Mouse (Mus musculus) E14TG2a.4 (cell line): ENCODE measurements around the gene Tmem191c.

Experiments
- H3K27me3 ChIP-seq: 2 replicates; pipeline ENCODE4 v1.6.1; 2014; ENCODE audit warnings: low read length, control low read depth; ENCODE audit not compliant: insufficient read depth
- H3K36me3 ChIP-seq: 2 replicates; pipeline ENCODE4 v1.6.1; 2014; ENCODE audit warnings: low read length, control low read depth; ENCODE audit not compliant: insufficient read depth
- H3K4me1 ChIP-seq: replicated peaks from 2 replicates; pipeline ENCODE4 v1.6.1; 2014; ENCODE audit warnings: low read depth, low read length, control low read depth
- H3K4me3 ChIP-seq: replicated peaks from 2 replicates; pipeline ENCODE4 v1.5.1; 2014; ENCODE audit warnings: mild to moderate bottlenecking, low read length
- H3K9me3 ChIP-seq: 2 replicates; pipeline ENCODE4 v1.6.1; 2014; ENCODE audit warnings: low read length, control low read depth
- CTCF ChIP-seq: conservative IDR thresholded peaks from 2 replicates; pipeline ENCODE4 v1.5.1; 2014; ENCODE audit warnings: low read length
- NANOG ChIP-seq: IDR thresholded peaks from 2 replicates; pipeline ENCODE4 v1.6.1; 2014; ENCODE audit warnings: borderline replicate concordance, low read length, mixed read lengths
- POU5F1 ChIP-seq: IDR thresholded peaks from 2 replicates; pipeline ENCODE4 v1.6.1; 2014; ENCODE audit warnings: low read length, borderline replicate concordance

The Tmem191c gene

DNA sequence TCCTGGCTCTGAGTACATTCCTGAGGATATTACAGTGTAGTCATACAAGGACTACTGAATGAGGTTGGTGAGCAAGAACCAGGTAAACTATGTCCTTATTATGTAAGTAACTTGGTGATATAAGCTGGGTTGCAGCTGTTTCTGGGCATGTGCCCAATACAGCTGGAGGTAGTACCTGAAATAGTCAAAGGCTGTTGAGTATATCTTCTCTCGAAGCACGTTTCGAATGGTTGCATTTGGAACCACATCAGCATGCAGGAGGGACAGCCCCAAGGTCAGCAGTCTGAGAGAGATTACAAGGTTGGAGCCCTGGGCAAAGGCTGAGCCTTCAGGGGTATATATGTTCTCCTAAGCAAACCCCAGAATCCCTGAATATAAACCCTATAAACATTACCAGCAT is 24.9 kb downstream of the Tmem191c start:
- H3K4me1 ChIP-seq = 0 out of 2 replicates have a peak, but pooled peaks cover 5% of the 10 kb centered on the region
- no peak overlapping the region for H3K4me3 ChIP-seq
- no peaks in the 10 kb centered on the region for H3K27me3 ChIP-seq
- H3K9me3 ChIP-seq = no peaks in the 10 kb centered on the region
- peaks cover 83% of the 10 kb centered on the region for H3K36me3 ChIP-seq
- TF ChIP-seq NANOG (no peak), POU5F1 (no peak), CTCF (no peak)

DNA sequence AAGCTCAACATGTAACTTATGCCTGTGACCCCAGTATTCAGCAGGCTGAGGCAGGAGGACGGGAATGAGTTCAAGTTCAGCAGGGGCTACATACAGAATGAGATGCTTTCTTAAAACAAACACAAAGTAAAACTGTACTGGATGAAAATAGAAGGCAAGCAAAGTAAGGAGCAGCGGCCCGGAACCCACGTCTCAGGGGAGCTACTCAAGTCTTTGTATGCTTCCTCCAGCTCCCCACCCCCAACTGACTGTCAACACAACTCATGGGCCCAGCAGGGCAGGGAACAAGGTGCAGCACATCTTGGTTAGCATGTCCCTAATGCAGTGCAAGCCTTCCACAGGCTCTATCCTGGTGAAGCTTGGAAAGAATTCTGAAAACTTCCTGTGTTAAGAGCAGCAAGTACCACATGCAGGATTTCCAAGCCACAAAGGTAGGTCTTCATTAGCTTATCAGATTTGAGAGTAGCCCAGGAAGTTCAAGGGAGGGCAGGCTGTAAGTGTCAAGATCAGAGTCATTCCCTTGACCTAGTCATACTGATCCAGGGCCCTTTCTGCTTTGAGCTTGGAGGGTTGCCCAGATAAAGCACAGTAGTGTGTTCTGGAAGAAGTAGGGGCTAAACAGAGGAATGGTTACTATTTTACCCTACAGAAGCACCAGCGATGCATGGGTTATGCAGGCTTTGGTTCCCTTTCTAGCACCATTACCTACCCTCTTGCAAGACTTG is 27.8 kb downstream of the Tmem191c start:
- H3K27me3 ChIP-seq = no peaks in the 10 kb centered on the region
- peaks cover 81% of the 10 kb centered on the region for H3K36me3 ChIP-seq
- no peak overlapping the region for H3K4me3 ChIP-seq
- 0 out of 2 replicates have a peak, but pooled peaks cover 5% of the 10 kb centered on the region for H3K4me1 ChIP-seq
- H3K9me3 ChIP-seq = no peaks in the 10 kb centered on the region
- TF ChIP-seq POU5F1 = no peak
- no peak for TF ChIP-seq CTCF
- TF ChIP-seq NANOG = no peak

DNA sequence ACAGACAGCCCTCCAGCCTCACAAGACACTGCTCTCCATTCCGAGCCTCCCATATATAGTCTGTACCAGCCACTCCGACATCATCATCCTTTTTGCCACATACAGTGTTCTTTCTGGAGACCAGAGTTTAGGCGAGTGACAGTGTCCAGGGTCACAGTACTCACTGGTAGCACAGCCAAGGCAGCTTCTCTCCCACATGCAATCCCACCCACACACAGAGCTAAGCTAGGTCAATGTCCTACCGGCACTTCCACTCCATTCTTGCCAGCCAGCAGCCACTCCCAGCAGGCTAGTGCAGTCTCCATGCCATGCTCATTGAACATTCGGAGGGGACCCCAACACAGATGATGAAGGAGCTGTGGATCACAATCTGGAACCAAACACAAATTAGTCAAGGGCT is 31.6 kb downstream of the Tmem191c start:
- H3K4me3 ChIP-seq = no peak overlapping the region
- no peak for TF ChIP-seq NANOG
- TF ChIP-seq POU5F1 = no peak
- no peak for TF ChIP-seq CTCF
- peaks cover 75% of the 10 kb centered on the region for H3K36me3 ChIP-seq
- 0 out of 2 replicates have a peak, but pooled peaks cover 5% of the 10 kb centered on the region for H3K4me1 ChIP-seq
- no peaks in the 10 kb centered on the region for H3K9me3 ChIP-seq
- no peaks in the 10 kb centered on the region for H3K27me3 ChIP-seq

DNA sequence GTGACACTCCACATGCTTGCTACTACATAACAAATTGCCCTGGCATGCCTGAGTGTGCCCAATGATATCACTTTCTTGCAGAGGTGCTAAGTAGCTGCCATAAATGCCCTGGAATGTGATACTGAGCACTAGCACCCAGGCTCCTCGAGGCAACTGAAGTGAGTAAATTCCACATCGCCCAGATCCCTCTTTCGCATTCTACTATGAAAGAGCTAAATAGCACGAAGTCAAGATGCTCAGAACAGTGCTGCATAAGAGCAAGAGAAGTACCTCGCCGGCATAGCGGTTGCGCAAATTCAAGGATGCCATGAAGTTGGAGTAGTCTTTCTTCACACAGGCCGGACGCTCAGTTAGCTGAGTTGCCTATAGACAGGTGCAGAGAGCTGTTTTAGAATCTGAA is 33.2 kb downstream of the Tmem191c start:
- Histone ChIP-seq H3K4me3 (no peak overlapping the region), H3K27me3 (no peaks in the 10 kb centered on the region), H3K9me3 (no peaks in the 10 kb centered on the region), H3K36me3 (peaks cover 74% of the 10 kb centered on the region), H3K4me1 (no peaks in the 10 kb centered on the region)
- TF ChIP-seq CTCF (no peak), NANOG (no peak), POU5F1 (no peak)

DNA sequence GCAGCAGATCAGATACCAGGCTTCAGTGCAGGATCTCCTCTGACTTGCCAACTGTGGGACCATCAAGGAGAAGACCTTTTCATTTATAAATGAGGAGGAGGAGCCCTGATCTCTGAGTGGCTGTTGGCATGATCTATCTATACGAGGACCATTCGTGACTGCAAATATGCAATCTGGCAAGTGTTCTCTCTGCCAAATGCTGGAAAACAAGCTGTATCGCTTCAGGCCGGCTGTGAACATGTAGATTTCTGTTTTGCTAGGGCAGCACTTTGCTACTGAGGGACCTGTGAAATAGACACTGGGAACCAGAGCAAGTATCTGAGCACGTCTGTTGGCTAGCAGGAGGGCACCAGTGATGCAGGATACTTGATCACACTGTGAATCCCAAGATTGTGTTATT is 36.7 kb downstream of the Tmem191c start:
- TF ChIP-seq POU5F1 = no peak
- Histone ChIP-seq H3K9me3 (no peaks in the 10 kb centered on the region), H3K36me3 (peaks cover 85% of the 10 kb centered on the region), H3K4me3 (no peak overlapping the region), H3K27me3 (no peaks in the 10 kb centered on the region), H3K4me1 (no peaks in the 10 kb centered on the region)

DNA sequence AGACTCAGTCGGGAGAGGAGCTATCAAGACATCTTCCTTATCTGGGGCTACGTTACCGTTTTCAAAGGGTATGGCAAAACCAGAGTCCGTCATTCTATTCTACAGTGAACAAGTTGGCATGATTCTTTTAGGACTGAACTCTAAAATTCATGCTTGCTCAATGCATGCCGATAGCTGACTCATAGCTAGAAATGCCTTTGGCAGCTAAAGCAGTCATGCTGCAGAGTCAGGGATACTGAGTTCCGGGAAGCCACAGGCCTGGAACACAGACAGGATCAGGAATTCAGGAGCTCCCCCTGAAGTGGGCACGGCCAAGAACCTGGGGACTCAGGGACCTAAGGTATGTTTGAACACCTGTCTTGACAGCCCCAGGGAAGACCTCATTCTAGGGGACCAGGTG is 40.7 kb downstream of the Tmem191c start:
- H3K4me1 ChIP-seq = no peaks in the 10 kb centered on the region
- peaks cover 61% of the 10 kb centered on the region for H3K36me3 ChIP-seq
- TF ChIP-seq CTCF (no peak), POU5F1 (no peak), NANOG (no peak)
- H3K9me3 ChIP-seq = no peaks in the 10 kb centered on the region
- H3K27me3 ChIP-seq = no peaks in the 10 kb centered on the region
- no peak overlapping the region for H3K4me3 ChIP-seq

DNA sequence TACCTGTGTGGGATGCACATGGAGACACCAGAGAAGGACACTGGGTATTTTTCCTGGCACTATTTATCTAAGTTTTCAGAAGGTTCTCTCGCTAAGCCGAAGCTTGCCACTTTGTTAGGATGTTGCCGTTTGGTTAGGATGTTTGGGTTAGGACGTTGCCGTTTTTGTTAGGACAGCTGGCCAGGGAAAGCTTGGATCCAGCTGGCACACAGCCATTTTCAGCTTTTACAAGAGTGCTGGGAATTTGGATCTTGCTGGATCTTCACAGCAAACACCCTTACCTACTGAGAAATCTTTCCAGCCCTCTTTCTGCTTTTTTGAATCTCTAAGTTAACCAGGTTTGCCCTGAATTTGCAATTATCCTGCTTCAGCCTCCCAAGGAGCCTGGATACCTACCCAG is 45.6 kb downstream of the Tmem191c start:
- no peak for TF ChIP-seq POU5F1
- TF ChIP-seq NANOG = no peak
- TF ChIP-seq CTCF = no peak
- no peak overlapping the region for H3K4me3 ChIP-seq
- no peaks in the 10 kb centered on the region for H3K4me1 ChIP-seq
- no peaks in the 10 kb centered on the region for H3K27me3 ChIP-seq
- no peaks in the 10 kb centered on the region for H3K9me3 ChIP-seq
- peaks cover 55% of the 10 kb centered on the region for H3K36me3 ChIP-seq

DNA sequence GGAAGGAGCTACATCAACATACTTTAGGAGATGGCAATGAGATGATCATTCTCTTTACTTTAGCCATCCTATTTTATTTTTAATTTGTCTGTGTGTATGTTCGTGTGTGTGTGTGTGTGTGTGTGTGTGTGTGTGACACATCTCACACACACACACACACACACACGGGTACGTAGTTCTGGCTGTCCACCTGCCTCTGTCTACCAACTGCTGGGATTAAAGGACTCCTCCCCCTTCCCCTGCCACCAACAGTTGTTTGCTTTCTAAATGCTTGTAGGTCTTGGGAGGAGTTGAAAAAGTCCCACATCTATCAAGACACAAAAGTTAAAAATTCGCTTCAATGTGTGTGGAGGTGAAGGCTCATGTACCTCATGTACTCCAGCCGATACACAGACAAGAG is 48.9 kb downstream of the Tmem191c start:
- Histone ChIP-seq H3K4me1 (no peaks in the 10 kb centered on the region), H3K36me3 (peaks cover 39% of the 10 kb centered on the region), H3K9me3 (no peaks in the 10 kb centered on the region), H3K27me3 (no peaks in the 10 kb centered on the region), H3K4me3 (no peak overlapping the region)
- TF ChIP-seq POU5F1 (no peak), CTCF (no peak), NANOG (no peak)

DNA sequence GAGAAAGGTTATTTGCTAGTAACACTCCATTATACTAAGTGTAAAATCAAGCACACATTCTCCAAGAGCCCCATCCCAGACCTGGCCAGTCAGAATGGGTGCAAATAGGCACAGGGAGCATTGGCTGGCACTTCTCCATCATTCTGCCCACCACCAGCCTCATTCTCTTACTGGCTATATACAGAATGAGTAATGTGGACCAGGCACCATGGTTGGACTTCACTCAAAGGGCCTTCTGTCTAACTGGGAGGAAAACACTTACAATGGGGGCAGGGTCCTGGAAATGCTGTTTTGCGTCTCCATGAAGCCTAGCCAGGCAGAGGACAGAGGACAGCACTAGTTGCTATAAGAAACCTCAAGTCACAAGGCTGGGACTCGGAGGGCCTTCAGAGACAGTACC is 50.2 kb downstream of the Tmem191c start:
- Histone ChIP-seq H3K4me3 (no peak overlapping the region), H3K9me3 (no peaks in the 10 kb centered on the region), H3K36me3 (peaks cover 39% of the 10 kb centered on the region), H3K4me1 (no peaks in the 10 kb centered on the region), H3K27me3 (no peaks in the 10 kb centered on the region)
- no peak for TF ChIP-seq POU5F1
- no peak for TF ChIP-seq NANOG
- no peak for TF ChIP-seq CTCF
